Mouse (Mus musculus) stomach, postnatal 0 days (tissue): ENCODE measurements around the gene Smco2. TPM values are rescaled to one million over a fixed set of nuclear protein-coding genes. Genes with fewer than 3 reads are reported as not detected.
"Not testable (repeated sequence)": the region's sequence is repeated elsewhere in the genome, so short reads cannot be mapped to it uniquely, and the experiment has no call there.

ENCODE experiments used
- ATAC-seq: fragments of 200-750 bp; cut with Nextera tagmentation; 2 replicates; pipeline ENCODE4 v1.8.0; 2017; ENCODE audit not compliant: low FRiP score, low TSS enrichment
- DNase-seq: peaks from one replicate; pipeline ENCODE4 v3.0.0-alpha.2; 2016; ENCODE audit warnings: low spot score
- H3K27ac ChIP-seq: fragments of 300-500 bp; sonication (generic); replicated peaks from 2 replicates; pipeline ENCODE4 v1.5.1; 2014; ENCODE audit warnings: mild to moderate bottlenecking, control low read depth
- H3K27me3 ChIP-seq: fragments of 300-500 bp; sonication (generic); 2 replicates; pipeline ENCODE4 v1.6.1; 2014; ENCODE audit warnings: low read length; ENCODE audit not compliant: control insufficient read depth, insufficient read depth
- H3K36me3 ChIP-seq: fragments of 300-500 bp; sonication (generic); 2 replicates; pipeline ENCODE4 v1.6.1; 2014; ENCODE audit warnings: low read length, mixed read lengths; ENCODE audit not compliant: control insufficient read depth, insufficient read depth
- H3K4me1 ChIP-seq: fragments of 300-500 bp; sonication (generic); replicated peaks from 2 replicates; pipeline ENCODE4 v1.6.1; 2014; ENCODE audit warnings: antibody characterized with exemption; ENCODE audit not compliant: control insufficient read depth, insufficient read depth
- H3K4me2 ChIP-seq: fragments of 300-500 bp; sonication (generic); replicated peaks from 2 replicates; pipeline ENCODE4 v1.6.1; 2014; ENCODE audit warnings: low read depth, mild to moderate bottlenecking, control low read depth, moderate library complexity
- H3K4me3 ChIP-seq: fragments of 300-500 bp; sonication (generic); 2 replicates; pipeline ENCODE4 v1.5.1; 2014; ENCODE audit warnings: low read depth, low read length, control low read depth
- H3K9ac ChIP-seq: fragments of 300-500 bp; sonication (generic); 2 replicates; pipeline ENCODE4 v1.6.1; 2014; ENCODE audit warnings: mild to moderate bottlenecking, low read length, control low read depth, mixed read lengths
- H3K9me3 ChIP-seq: fragments of 300-500 bp; sonication (generic); 2 replicates; pipeline ENCODE4 v1.6.1; 2016; ENCODE audit warnings: low read length; ENCODE audit not compliant: control insufficient read depth
- CTCF ChIP-seq: IDR thresholded peaks from 2 replicates; pipeline ENCODE4 v1.5.1; 2016; ENCODE audit warnings: antibody characterized with exemption, low read depth, mild to moderate bottlenecking, moderate library complexity
- EP300 ChIP-seq: optimal IDR thresholded peaks from 2 replicates; pipeline ENCODE3; 2016; ENCODE audit warnings: antibody characterized with exemption
- WGBS: fragments of 180-500 bp; shearing (Covaris S2); extraction: QIAGEN DNeasy Blood & Tissue Kit; methylation state at CpG from one replicate; pipeline ENCODE4 v1.1.7; 2014; 5-methylcytosine and 5-hydroxymethylcytosine counted together
- polyA plus RNA-seq: library from polyadenylated mRNA; unstranded; fragments of >200 nt; fragmentation: Nextera tagmentation; extraction: Ambion mirVana; gene quantifications from 2 replicates; pipeline ENCODE4 v1.2.1, GENCODE M21; 2015

Smco2 gene
- polyA plus RNA-seq, 1 experiment from 2014 or later: not detected

DNA sequence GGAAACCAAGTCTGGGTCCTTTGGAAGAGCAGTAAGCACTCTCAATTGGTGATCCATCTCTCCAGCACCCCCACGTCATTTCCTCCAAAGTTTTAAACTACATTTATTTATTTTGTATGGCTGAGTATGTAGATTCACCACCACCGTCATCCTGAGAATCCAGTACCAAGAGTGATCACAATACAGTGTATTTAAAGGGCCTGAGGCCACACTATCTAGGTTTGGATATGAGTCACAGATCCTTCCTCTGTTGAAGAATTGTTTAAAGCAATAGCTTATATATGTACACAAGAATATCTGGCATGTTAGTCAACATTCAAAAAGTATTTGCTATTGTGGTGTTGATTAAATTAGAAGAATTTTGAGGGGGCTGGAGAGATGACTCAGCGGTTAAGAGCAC, 1.6 kb upstream of the Smco2 start:
- Histone ChIP-seq H3K9ac (no peak overlapping the region), H3K4me1 (no peaks in the 10 kb centered on the region), H3K27ac (no peak overlapping the region), H3K4me3 (no peak overlapping the region), H3K36me3 (no peaks in the 10 kb centered on the region), H3K9me3 (no peaks in the 10 kb centered on the region), H3K27me3 (no peaks in the 10 kb centered on the region), H3K4me2 (no peak overlapping the region)
- 65% methylated on average over 3 of the region's 3 CpGs for WGBS
- no peak for TF ChIP-seq EP300
- TF ChIP-seq CTCF: no peak
- DNase-seq (no peak), ATAC-seq (no peak)

DNA sequence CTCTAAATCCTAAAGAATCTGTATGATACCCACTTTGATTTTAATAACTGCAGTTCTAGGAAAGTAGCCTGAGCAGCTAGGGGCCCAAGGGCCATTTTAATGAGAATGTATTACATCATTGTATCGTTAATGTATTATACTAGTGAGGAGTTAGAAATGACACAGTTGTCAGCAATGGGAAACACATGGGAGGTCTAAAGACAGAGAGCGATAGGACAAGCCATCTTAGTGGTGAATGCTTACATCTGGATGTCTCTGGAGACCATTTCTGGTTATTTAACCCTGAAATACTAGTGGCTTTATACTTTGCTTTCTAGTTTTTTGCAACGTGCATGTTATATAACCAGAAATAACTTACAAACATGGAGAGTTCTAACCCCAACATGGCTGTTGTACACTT, 2.0 kb downstream of the Smco2 start:
- 61% methylated on average over 3 of the region's 3 CpGs for WGBS
- Histone ChIP-seq H3K4me1 (no peaks in the 10 kb centered on the region), H3K27ac (no peak overlapping the region), H3K9ac (no peak overlapping the region), H3K36me3 (no peaks in the 10 kb centered on the region), H3K4me3 (no peak overlapping the region), H3K9me3 (no peaks in the 10 kb centered on the region), H3K4me2 (no peak overlapping the region), H3K27me3 (no peaks in the 10 kb centered on the region)
- no peak for TF ChIP-seq CTCF
- no peak for TF ChIP-seq EP300
- ATAC-seq (no peak), DNase-seq (no peak)

DNA sequence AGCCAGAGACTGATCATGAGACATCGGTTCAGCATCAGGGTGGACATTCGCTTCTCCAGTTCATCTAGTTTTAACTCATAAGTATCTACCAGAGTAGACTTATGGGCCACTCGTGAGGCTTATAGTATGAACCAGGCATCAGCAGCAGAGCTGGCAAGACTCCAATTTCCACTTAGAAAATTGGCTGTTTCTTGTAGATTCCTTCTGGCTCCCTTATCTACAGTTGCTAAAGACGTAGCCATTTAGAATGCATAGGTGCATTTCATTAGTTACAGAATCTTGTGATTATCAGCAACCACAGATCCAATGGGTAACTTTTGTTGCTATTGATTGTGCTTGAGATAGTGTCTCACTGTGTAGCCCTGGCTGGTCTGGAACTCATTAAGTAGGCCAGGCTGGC, 2.8 kb downstream of the Smco2 start:
- ATAC-seq (no peak), DNase-seq (no peak)
- TF ChIP-seq EP300 (no peak), CTCF (no peak)
- Histone ChIP-seq H3K27ac (no peak overlapping the region), H3K36me3 (no peaks in the 10 kb centered on the region), H3K4me1 (no peaks in the 10 kb centered on the region), H3K4me2 (no peak overlapping the region), H3K9me3 (no peaks in the 10 kb centered on the region), H3K27me3 (no peaks in the 10 kb centered on the region), H3K4me3 (no peak overlapping the region), H3K9ac (no peak overlapping the region)
- 64% methylated on average over 4 of the region's 4 CpGs for WGBS

DNA sequence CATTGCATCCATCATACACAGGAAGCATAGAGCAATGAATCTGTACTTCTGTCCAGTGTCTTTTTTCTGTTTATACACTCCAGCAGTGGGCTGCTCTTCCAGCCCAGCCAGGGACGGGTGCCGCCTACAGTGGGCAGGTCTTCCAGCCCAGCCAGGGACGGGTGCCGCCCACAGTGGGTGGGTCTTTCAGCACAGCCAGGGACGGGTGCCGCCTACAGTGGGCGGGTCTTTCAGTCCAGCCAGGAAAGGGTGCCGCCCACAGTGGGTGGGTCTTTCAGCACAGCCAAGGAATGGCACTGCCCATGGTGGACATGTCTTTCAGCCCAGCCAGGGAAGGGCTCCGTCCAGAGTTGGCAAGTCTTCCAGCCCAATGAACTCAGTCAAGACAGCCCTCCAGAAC, 5.3 kb downstream of the Smco2 start:
- no peak overlapping the region for H3K4me2 ChIP-seq
- no peak overlapping the region for H3K9ac ChIP-seq
- H3K4me3 ChIP-seq: no peak overlapping the region
- TF ChIP-seq CTCF (no peak), EP300 (no peak)
- H3K27ac ChIP-seq: no peak overlapping the region
- no peaks in the 10 kb centered on the region for H3K9me3 ChIP-seq
- no peaks in the 10 kb centered on the region for H3K36me3 ChIP-seq
- no peak for DNase-seq
- WGBS: 95% methylated on average over 9 of the region's 9 CpGs
- no peaks in the 10 kb centered on the region for H3K4me1 ChIP-seq
- no peak for ATAC-seq
- no peaks in the 10 kb centered on the region for H3K27me3 ChIP-seq

DNA sequence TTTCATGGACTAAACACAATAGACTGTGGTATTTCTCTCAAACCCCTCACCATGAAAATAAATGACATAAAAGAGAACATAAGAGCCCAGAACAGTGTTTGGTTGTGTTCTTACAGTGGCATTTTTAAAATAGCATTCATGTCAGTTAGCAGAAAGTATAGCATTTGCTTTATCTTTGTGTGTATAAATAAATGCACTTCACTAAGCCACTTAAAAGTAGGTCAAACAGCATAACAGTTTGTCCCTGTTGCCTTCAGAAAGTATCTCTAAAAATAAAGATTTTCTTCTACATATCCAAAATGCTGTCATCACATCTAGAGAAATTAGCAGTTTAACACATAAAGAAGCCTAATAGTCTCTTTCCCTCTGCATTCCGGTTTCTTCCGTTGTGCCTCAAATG, 7.5 kb downstream of the Smco2 start:
- 78% methylated on average over 2 of the region's 2 CpGs for WGBS
- ATAC-seq: no peak

DNA sequence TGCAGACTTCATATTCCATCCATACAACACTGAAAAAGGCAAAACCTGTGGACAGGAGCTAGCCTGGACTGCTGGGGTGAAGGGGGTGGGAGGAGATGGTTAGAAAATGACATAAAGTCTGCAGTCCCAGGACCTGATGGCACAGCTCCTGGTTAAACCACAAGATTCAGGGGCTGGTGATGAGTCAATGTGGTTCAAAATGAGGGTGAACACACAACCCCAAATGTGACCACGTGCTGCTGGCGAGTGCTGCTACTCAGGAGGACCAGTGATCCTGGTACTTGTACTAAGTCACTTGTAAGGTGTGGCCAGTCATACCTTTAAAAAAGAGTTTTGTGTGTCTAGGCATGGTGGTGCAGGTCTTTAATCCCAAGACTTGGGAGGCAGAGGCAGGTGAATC, 13.2 kb downstream of the Smco2 start:
- TF ChIP-seq CTCF (no peak), EP300 (no peak)
- no peak for ATAC-seq
- no peaks in the 10 kb centered on the region for H3K4me1 ChIP-seq
- DNase-seq: no peak
- no peak overlapping the region for H3K4me3 ChIP-seq
- no peak overlapping the region for H3K9ac ChIP-seq
- no peaks in the 10 kb centered on the region for H3K36me3 ChIP-seq
- H3K4me2 ChIP-seq: no peak overlapping the region
- H3K27me3 ChIP-seq: no peaks in the 10 kb centered on the region
- 92% methylated on average over 2 of the region's 2 CpGs for WGBS
- no peaks in the 10 kb centered on the region for H3K9me3 ChIP-seq
- no peak overlapping the region for H3K27ac ChIP-seq

More for the DNA sequence above, 7.5 kb downstream of the Smco2 start:
- H3K36me3 ChIP-seq: no peaks in the 10 kb centered on the region
- no peak for TF ChIP-seq EP300
- no peak for TF ChIP-seq CTCF
- H3K27ac ChIP-seq: no peak overlapping the region
- H3K4me3 ChIP-seq: no peak overlapping the region
- no peaks in the 10 kb centered on the region for H3K27me3 ChIP-seq
- DNase-seq: no peak
- H3K9me3 ChIP-seq: no peaks in the 10 kb centered on the region
- H3K4me2 ChIP-seq: no peak overlapping the region
- no peaks in the 10 kb centered on the region for H3K4me1 ChIP-seq
- H3K9ac ChIP-seq: no peak overlapping the region

DNA sequence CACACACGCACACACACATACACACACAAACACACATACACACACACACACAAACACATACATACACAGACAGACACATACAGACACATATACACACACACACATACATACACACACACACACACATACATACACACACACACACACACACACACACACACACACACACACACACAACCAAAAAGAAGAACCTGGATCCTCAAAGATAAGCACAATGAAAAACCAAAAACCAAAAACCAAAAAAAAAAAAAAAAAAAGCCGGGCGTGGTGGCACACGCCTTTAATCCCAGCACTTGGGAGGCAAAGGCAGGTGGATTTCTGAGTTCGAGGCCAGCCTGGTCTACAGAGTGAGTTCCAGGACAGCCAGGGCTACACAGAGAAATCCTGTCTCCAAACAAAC, 14.5 kb downstream of the Smco2 start:
- not testable (repeated sequence) for H3K4me1 ChIP-seq, H3K27ac ChIP-seq
- 79% methylated on average over 3 of the region's 5 CpGs for WGBS

More for the DNA sequence above, 14.5 kb downstream of the Smco2 start:
- DNase-seq, H3K4me2 ChIP-seq, H3K9me3 ChIP-seq, H3K27me3 ChIP-seq, H3K4me3 ChIP-seq, H3K36me3 ChIP-seq, ATAC-seq, H3K9ac ChIP-seq: not testable (repeated sequence)
